Mouse (Mus musculus): ENCODE data around the gene H2-DMa.

Gene H2-DMa

DNA sequence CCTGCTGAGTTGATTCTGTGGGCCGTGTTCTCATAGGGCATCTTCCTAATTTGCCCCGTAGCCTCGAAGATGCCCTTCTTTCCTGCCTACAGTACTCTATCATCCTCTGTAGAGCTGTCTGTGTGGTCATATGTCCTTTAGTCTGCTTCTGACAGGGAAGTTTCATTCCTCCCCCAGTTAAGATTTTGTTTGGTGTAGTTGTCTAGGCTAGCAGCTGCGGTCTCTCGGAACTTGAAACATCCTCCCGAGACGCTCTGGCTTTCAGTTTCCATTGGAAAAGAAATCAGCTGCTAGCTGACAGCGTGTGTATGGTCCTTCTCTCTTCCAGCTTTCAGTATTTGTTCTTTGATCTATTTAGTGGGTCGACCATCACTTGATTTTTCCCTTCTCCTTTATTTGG is 14.5 kb upstream of the H2-DMa start:
- DNase-seq (ENCODE audit: low spot score): no peak

DNA sequence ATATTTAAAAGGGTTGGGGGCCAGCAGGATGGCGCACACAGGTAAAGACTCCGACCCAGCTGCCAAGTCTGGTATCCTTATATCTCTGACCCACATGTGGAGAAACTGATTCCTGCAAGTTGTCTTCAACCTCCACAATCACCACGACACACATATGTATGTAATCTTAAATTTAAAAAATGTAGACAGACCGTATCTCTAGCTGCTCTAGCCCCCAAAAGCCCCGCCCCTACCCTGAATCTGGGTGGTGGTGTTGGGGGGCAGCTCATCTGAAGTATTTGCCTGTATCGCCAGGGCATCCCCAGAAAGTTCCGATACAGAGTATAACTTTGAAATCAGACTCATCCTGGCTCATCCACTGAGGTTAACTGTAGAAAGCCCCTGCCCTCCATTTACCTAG is 12.8 kb upstream of the H2-DMa start:
- no peak for DNase-seq (ENCODE audit: low spot score)

DNA sequence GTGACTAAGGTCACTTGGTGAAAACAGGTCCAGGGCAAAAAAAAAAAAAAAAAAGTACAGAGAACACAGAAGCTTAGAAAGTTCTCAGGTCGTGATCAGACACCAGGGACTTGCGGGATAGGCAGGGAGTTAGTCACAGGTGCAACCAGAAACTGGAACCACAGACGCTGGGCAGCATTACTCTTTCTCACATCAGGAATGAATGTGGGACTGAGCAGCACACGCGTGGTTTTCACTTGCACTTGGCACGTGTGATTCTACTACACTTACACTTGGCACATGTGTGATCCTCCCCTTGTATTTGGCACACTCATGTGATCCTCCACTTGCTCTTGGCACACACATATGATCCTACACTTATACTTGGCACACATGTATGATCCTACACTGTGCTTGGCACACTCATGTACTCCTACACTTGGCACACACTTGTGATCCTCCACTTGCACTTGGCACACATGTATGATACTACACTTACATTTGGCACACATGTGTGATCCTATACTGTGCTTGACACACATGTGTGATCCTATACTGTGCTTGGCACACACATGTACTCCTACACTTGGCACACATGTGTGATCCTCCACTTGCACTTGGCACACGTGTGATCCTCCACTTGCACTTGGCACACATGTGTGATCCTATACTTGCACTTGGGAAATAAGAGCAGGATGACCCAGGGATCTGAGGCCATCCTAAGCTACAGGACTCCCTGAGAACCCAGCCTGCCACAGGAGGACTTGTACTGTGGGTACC is 12.1 kb upstream of the H2-DMa start:
- DNase-seq (ENCODE audit: low spot score): no peak

DNA sequence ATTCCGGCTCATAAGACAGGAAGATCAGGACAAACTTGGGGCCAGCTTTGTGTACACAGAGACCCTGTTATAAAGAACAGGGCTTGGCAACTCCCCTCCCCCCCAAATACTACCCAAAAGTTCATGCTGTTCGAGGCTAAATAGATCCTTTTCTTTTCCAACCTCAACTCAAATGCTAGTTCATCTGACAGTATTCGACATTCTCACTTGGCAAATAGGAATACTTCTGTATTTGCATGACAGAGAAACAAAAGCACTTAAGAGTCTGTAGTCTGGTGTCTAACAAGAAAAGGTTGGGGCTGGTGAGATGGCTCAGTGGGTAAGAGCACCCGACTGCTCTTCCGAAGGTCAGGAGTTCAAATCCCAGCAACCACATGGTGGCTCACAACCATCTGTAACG is 10.9 kb upstream of the H2-DMa start:
- DNase-seq (ENCODE audit: low spot score): no peak

DNA sequence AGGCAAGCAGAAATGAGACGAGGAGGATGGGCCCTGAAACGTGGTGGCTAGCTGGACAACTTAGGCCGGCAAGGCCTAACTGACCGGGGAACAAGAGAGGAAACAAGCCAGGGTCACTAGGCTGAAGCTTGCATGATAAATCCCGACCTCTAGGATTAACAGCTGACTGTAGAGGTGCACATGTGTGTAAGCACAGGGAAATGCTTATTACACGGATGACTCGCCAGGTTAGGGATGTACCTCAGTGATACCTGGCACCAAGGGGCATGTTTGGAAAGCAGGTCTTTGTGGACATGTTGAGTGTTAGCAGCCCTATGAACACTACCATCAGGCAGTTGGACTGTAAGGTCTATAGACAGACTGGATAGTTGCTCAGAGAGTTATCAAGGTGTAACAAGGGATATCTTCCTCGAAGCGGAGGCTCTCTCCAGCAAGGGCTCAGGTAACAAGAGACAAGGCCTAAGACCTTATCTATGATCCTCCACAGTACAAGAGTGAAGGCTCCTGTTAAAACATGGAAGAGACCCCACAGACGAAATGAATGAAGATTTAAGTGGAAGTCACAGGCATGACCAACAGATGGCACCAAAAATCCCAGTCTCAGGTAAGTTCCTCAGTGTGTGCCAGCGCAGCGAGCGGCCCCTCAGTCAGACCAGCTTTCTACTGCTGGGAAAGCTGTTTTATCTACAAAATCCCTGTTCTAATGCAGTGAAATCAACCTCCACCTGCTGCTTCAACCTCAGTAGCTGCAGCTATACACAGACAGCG is 10.1 kb upstream of the H2-DMa start:
- DNase-seq (ENCODE audit: low spot score): no peak

DNA sequence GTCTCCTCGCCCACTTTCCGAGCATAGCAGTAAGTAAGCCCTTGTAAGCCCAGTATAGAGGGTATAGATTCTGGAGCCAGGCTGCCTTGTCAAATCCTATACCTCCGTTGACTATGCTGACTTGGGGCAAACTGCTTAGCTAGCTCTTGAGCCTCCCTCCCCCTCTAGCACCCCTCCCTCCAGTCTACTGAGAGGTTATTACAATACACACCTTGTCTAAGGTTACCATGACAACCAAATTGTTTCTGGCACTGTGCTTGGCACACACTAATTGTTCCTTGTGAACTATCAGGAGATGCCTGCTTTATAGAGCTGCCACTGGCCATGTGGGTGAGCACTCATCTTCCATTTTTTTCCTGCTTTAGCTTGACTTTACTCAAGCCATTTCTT is 9.5 kb upstream of the H2-DMa start:
- DNase-seq (ENCODE audit: low spot score): no peak

DNA sequence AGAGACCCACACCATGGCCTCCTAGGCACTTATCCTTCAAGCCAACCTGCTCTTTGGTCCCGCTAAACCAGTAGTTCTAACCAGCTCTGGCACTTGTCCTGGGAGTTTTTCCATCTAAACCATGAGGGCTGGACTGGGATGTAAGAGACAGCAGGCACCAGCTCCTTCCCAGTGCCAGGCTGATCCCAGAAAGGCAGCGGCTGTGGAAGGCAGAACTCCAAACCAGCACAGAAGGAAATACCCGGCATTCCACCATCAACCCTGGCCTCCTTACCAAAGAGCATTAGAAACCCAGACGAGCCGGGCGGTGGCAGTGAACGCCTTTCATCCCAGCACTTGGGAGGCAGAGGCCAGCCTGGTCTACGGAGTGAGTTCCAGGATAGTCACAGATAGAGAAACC is 9.0 kb upstream of the H2-DMa start:
- DNase-seq (ENCODE audit: low spot score): no peak

DNA sequence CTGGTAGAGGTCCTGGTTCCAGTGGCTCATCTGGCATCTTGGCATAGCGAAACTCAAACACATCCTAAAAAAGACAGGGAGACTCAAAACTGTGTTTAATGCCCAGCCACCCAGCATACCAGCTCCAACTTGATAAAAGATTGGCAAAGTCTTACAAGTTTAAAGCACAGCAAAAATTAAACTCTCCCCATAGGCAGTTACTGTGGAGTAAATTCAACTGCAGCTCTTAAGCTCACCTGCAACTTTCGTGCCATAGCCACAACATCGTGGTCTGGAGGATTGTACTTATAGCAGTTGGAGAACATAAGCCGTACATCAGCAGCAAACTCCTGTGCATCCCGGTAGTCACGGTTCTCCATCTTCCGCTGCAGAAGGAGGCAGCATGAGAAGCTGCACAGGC is 5.2 kb upstream of the H2-DMa start:
- no peak for DNase-seq (ENCODE audit: low spot score)

DNA sequence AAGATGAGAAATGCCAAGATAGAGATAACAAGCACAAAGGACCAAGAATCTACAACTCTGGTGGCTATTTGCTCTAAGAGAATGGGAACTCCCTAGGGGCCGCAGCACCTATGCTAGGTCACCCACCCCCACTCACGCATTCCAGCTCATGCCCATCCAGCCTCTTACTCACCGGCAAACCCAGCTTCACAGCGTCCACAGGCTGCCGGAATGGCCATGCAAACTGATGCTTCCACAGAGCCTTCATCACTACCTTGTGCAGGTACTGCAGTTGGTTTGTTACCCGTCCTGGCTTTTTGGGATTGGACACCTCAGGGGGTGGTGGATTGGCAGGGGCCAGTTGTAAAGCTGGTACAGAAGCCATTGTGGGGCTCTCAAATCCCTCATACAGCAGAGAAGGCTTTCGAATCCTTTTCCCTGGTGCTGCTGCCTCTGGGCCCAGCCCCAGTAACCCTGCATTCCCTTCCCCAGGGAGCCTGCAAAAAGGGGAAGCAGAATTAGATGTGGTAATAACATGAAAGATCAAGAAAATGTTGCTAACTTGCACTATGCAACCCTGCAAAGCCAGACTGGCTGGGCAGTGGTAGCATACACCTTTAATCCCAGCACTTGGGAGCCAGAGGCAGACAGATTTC is 2.5 kb upstream of the H2-DMa start:
- DNase-seq (ENCODE audit: low spot score): no peak

DNA sequence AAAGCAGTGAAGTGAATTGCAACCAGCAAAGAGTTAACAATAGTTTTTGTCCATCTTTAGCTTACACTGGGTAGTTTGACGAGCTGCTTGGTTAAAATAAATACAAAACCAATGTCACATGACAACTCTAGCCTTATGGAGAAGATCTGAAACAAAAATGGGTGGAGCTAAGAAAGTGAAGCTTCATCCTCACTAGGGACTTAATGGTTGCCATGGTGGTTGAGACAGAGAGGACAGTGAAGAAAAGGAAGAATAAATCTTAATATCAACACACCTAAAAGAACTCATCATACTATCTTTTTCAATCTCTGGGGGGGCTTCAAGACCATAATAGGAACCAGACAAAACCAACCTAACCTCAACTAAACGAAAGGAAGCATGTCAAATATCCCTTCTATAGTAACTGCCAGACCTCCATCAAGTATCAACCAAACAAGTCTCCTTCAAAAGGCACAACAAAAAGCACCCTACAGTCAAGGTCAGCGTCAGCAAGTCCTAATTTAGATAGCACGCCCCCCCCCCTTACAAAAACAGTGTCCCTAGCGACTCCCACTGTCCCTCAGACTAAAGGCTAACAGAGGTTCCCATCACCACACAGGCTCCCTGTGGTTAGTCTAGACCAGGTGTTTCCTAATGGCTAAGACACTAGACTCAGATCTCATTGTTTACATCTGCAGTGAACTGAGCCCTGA is 1.8 kb upstream of the H2-DMa start:
- no peak for DNase-seq (ENCODE audit: low spot score)

DNA sequence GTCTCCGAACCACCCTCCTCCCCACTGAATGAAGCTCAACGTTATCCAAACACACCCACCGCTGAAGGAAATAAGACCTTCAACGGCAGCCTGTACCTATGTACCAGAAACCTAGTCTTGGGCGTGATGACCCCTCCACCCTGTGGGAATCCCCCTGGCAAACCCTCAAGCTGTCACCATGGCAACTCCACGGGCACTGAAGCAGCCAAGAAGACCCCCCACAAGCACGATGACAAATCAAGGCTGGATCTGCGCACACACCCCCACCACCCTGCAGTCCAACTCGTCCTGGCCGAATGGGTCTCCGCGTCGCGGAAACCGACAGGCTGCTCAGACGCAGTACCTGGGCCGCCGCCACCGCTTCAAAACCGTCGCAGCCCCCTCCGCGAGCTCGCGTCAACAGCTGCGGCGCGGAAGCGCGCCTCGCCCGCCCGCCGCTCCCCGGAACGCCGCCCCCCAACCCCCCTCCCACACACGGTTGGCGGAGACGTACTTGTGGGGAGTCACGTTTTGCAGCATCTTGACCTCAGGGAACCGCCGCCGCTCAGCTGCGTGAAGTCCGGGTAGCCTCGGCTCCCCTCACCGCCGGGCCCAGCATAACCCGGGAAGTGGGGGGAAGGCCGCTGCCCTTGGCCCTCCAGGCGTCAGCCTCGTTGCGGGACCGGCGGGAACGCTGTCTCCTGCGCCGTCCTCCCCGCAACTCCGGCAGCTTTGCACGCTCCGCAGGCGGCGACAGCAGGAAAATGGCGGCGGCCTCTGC is 1.0 kb upstream of the H2-DMa start:
- DNase-seq (ENCODE audit: low spot score): peak; percentile 51

DNA sequence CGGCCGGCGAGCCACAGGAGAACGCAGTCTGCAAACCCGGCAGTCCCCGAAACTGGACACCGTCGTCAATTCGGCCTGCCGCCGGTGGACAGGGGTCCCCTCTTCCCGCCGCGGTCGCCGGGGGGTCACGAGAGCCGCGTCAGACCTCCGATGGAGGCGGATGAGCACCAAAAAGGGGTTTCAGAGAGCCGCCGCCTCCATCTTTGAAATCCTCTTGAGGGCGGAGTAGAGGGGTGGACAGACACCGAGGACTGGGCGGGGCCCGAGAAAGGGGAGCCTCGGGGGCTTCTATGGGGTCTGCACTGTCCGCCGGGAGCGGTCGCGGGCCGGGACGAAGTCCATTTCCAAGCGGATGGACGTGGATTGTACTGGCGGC is 480 bp upstream of the H2-DMa start:
- DNase-seq (ENCODE audit: low spot score): no peak

DNA sequence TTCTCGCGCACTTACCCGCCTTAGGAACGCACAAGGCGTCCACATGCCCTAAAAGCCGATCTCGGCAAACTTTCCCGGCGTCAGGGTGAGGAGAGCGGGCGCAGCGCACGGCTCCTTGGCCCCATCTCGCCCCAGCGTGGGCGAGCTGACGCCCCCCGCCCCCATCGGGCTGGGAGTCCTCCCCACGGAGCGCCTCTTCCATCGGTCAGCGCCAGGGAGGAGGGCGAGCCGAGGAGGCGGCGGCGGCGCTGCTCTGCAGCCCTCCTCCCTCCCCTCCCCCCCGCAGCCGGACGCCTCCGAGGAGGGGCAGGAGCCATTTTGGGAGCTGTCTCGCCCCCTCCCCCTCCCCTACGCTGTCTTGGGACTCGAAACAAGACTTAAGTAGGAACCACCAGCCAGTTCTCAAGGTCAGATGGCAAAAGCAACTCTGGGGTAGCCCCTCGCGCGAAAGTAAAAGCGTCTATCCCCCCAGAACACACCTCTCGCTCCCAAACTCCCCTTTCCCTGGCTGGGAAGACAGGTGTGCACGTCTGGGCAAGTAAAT is 911 bp downstream of the H2-DMa start:
- DNase-seq (ENCODE audit: low spot score): peak; percentile 79

DNA sequence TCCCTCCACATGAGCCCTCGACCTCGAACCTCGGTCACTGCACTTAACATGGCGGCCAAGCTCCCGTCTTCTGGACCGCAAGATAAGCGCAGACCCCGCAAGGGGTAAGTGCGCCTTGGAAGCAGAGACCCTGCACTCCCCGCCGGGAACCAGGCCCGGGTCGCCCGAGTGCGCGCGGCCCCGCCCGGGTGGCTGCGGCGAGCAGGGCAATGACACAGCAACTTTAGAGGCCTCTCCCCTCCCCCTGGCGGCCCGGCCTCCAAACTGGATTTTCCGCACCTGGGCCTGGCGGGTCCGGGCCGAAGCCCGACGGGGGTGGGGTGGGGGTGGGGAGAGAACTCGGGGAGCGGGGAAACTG is 1.5 kb downstream of the H2-DMa start:
- peak; percentile 83 for DNase-seq (ENCODE audit: low spot score)

DNA sequence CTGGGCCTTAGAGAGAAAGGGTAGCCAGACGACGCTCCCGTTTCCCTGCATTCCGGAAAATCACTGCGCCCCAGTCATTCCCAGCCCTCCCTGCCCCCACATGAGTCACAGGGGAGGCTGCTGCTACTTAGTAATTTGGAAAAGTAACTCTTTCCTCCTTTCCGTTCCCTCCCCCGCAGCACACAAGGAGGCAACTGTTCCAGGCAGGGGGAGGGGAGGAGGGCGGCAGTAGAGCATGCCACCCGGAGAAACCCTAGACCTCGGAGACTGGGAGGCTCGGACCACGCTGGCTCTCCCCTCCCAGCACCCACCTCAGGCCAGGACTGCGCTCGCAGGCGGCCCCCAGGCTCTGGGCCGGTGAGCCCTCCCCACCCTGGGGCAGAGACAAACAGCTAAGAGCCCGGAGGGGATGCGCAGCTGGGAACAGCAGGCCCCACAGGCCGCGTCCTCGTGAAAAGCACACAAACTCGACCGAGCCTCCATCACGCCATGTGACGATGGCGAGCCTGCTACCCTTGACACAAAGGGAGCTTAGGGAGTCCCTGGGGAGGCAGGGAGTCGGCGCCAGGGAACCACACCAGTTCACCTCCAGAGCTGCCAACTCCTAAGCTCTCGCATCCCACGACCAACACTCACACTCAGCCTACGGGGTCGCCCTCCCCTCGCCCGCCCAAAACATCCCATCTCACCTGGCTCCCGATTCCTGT is 2.0 kb downstream of the H2-DMa start:
- peak; percentile 81 for DNase-seq (ENCODE audit: low spot score)

DNA sequence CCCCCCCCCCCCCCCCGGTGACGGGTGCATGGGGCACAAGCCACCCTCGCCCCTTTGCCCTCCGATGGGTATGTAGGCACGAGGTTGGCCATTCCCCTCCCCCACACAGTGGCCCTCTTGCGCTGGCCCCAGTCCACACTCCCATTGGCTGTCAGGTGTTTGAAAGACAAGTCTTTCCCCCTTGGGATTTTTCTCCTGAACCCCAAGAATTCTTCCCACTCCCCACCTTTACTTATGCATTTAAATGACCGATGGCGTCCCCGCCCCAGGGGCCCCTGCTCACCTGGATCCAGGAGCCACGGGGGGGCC is 2.5 kb downstream of the H2-DMa start:
- DNase-seq (ENCODE audit: low spot score): no peak

DNA sequence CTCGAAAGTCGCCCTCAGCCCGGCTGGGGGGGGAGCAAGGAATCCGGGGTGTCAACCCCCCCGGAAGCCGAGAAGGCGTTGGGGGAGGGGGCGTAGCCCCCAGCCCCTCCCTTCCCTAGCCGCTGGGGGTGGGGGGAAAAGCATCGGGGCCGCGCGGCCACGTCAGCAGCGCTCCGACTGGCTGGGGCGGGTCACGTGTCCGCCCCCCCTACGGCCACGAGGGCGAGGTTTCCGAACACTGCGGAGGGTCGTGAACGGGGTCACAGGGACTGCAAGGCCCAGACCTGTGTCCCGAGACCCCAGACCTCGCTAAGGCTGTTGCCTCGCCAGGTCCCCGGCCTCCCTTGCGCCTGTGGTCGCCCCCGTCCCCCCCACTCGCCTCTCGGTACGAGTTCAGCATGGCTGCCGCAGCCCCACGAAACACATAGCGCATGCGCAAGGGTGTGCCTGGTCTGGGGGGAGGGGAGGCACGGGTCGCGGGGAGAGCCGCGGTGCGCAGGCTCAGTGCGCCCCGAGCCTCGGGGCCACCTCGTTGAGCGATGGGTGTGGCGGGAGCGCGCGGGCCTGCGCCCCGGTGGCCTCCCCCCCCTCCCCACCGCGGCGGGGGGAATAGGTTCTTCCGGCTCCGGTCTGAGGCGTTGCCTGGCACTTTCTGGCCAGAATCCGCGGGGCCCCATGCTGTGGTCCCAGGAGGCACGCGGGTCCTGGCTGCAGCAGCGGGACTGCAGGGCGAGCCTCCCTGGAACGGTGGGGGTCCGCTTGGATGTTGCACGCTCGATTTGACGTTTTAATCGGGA is 3.0 kb downstream of the H2-DMa start, which contains the start of gene Brd2:
Gene Brd2, minus strand, starts transcription at position 447 of the 797 bp plus-strand sequence.
- DNase-seq (ENCODE audit: low spot score): peak; percentile 98

DNA sequence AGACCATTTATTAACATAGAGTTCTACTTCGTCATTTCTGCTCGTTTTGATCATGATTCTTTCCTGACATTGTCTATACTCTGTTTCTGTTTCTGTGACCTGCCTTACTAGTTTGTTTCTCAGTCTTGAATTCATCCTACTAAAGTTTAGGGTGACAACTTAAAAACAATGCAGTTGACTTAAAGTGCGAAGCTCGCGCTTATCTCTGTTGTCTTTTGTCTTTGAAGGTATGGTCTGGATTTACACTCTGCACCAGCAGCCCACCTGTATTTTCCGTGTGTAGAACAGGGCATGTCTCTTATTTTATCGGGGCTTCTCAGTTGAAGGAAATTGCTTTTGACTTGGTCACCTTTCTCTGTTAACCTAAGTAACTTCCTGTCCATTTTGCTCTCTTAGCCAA is 3.8 kb downstream of the H2-DMa start:
- DNase-seq (ENCODE audit: low spot score): no peak

DNA sequence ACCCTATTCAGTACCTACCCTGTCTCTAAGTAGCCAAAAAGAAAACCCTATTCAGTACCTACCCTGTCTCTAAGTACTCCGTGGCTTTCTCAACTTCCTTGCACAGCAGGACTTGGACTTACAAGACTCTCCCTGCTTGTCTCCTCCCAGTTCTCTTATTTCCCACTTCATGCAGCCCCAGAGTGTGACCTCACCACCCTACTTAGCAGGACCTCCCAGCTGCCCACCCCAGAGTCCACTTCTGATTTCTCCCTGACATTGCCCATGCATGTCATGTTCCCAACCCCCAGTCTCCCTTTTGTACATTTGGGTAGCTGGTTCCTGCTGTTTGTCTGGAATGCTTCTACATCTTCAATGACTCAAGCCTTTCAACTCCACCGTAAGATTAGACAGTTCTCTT is 4.2 kb downstream of the H2-DMa start:
- no peak for DNase-seq (ENCODE audit: low spot score)

DNA sequence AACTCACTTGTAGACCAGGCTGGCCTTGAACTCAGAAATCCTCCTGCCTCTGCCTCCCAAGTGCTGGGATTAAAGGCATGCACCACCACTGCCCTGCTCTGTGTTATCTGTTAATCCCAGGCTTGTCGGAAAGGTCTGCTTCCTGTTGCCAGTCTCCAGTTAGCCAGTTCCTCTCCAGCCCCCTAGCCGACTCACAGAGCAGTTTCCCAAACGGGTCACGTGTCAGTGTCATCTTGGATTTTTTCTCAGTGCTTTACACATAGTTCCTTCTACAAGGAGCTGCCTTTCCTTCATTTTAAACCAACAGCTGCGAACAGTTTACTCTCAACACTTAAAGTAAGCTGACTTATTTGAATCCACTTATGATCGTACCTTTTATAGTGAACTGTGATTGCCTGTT is 5.3 kb downstream of the H2-DMa start:
- DNase-seq (ENCODE audit: low spot score): no peak
